Mouse (Mus musculus) stomach, postnatal 0 days (tissue): ENCODE measurements around the gene Snrnp27. TPM values are rescaled to one million over a fixed set of nuclear protein-coding genes. Genes with fewer than 3 reads are reported as not detected.

Experiments
- ATAC-seq: fragments of 200-750 bp; cut with Nextera tagmentation; 2 replicates; pipeline ENCODE4 v1.8.0; 2017; ENCODE audit not compliant: low FRiP score, low TSS enrichment
- DNase-seq: peaks from one replicate; pipeline ENCODE4 v3.0.0-alpha.2; 2016; ENCODE audit warnings: low spot score
- H3K27ac ChIP-seq: fragments of 300-500 bp; sonication (generic); replicated peaks from 2 replicates; pipeline ENCODE4 v1.5.1; 2014; ENCODE audit warnings: mild to moderate bottlenecking, control low read depth
- H3K27me3 ChIP-seq: fragments of 300-500 bp; sonication (generic); 2 replicates; pipeline ENCODE4 v1.6.1; 2014; ENCODE audit warnings: low read length; ENCODE audit not compliant: control insufficient read depth, insufficient read depth
- H3K36me3 ChIP-seq: fragments of 300-500 bp; sonication (generic); 2 replicates; pipeline ENCODE4 v1.6.1; 2014; ENCODE audit warnings: low read length, mixed read lengths; ENCODE audit not compliant: control insufficient read depth, insufficient read depth
- H3K4me1 ChIP-seq: fragments of 300-500 bp; sonication (generic); replicated peaks from 2 replicates; pipeline ENCODE4 v1.6.1; 2014; ENCODE audit warnings: antibody characterized with exemption; ENCODE audit not compliant: control insufficient read depth, insufficient read depth
- H3K4me2 ChIP-seq: fragments of 300-500 bp; sonication (generic); replicated peaks from 2 replicates; pipeline ENCODE4 v1.6.1; 2014; ENCODE audit warnings: low read depth, mild to moderate bottlenecking, control low read depth, moderate library complexity
- H3K4me3 ChIP-seq: fragments of 300-500 bp; sonication (generic); 2 replicates; pipeline ENCODE4 v1.5.1; 2014; ENCODE audit warnings: low read depth, low read length, control low read depth
- H3K9ac ChIP-seq: fragments of 300-500 bp; sonication (generic); 2 replicates; pipeline ENCODE4 v1.6.1; 2014; ENCODE audit warnings: mild to moderate bottlenecking, low read length, control low read depth, mixed read lengths
- H3K9me3 ChIP-seq: fragments of 300-500 bp; sonication (generic); 2 replicates; pipeline ENCODE4 v1.6.1; 2016; ENCODE audit warnings: low read length; ENCODE audit not compliant: control insufficient read depth
- CTCF ChIP-seq: IDR thresholded peaks from 2 replicates; pipeline ENCODE4 v1.5.1; 2016; ENCODE audit warnings: antibody characterized with exemption, low read depth, mild to moderate bottlenecking, moderate library complexity
- EP300 ChIP-seq: optimal IDR thresholded peaks from 2 replicates; pipeline ENCODE3; 2016; ENCODE audit warnings: antibody characterized with exemption
- WGBS: fragments of 180-500 bp; shearing (Covaris S2); extraction: QIAGEN DNeasy Blood & Tissue Kit; methylation state at CpG from one replicate; pipeline ENCODE4 v1.1.7; 2014; 5-methylcytosine and 5-hydroxymethylcytosine counted together
- polyA plus RNA-seq: library from polyadenylated mRNA; unstranded; fragments of >200 nt; fragmentation: Nextera tagmentation; extraction: Ambion mirVana; gene quantifications from 2 replicates; pipeline ENCODE4 v1.2.1, GENCODE M21; 2015

The Snrnp27 gene
- polyA plus RNA-seq, 1 experiment from 2014 or later, result 90.8 TPM

DNA sequence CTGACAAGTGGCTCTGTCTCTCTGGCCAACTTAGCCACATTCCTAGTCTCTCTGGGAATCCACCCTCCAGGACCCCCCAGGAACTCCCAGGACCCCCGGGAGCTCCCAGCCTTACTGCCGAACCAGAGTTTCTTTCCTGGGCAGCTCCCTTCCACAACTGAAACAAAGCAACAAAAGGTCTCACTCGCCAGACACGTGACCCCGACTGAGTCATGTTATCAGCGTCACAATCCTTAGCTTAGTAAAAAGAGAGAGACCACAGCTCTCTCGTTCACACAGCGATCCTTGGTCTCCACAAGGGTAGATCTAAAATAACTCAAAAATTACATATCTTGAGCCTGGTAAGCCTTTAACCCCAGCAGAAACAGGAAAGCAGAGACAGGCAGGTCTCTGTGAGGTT is 42.6 kb downstream of the Snrnp27 start:
- DNase-seq, result peak; percentile 38
- TF ChIP-seq EP300 (no peak), CTCF (no peak)
- no peaks in the 10 kb centered on the region for H3K36me3 ChIP-seq
- no peaks in the 10 kb centered on the region for H3K9me3 ChIP-seq
- no peak overlapping the region for H3K4me3 ChIP-seq
- H3K27ac ChIP-seq, result peak overlapping the region; percentile 24; the same call in 1 of the 2 replicates
- H3K4me2 ChIP-seq, result no peak overlapping the region
- no peak overlapping the region for H3K9ac ChIP-seq
- H3K4me1 ChIP-seq, result no peaks in the 10 kb centered on the region
- no peaks in the 10 kb centered on the region for H3K27me3 ChIP-seq
- WGBS, result 49% methylated on average over 8 of the region's 8 CpGs
- no peak for ATAC-seq

- Histone ChIP-seq H3K9me3 (no peaks in the 10 kb centered on the region), H3K27ac (peak overlapping the region; percentile 24; the same call in 1 of the 2 replicates), H3K9ac (no peak overlapping the region), H3K27me3 (no peaks in the 10 kb centered on the region), H3K4me1 (no peaks in the 10 kb centered on the region), H3K4me2 (no peak overlapping the region), H3K4me3 (no peak overlapping the region), H3K36me3 (no peaks in the 10 kb centered on the region)
- peak; percentile 55 for DNase-seq
- WGBS, result 68% methylated on average over 8 of the region's 8 CpGs
- ATAC-seq, result no peak
- TF ChIP-seq EP300 (no peak), CTCF (no peak)
Observed at GRCm38 (mm10) chr6:86640776-86641175, 43.5 kb downstream of the Snrnp27 start.

- no peak overlapping the region for H3K27ac ChIP-seq
- H3K4me3 ChIP-seq, result no peak overlapping the region
- H3K27me3 ChIP-seq, result no peaks in the 10 kb centered on the region
- no peak for TF ChIP-seq EP300
- TF ChIP-seq CTCF, result no peak
- WGBS, result 76% methylated on average over 3 of the region's 3 CpGs
- no peaks in the 10 kb centered on the region for H3K4me1 ChIP-seq
- ATAC-seq (no peak), DNase-seq (no peak)
- no peaks in the 10 kb centered on the region for H3K36me3 ChIP-seq
- H3K4me2 ChIP-seq, result no peak overlapping the region
- no peaks in the 10 kb centered on the region for H3K9me3 ChIP-seq
- H3K9ac ChIP-seq, result no peak overlapping the region
Observed at GRCm38 (mm10) chr6:86640161-86640560, 44.2 kb downstream of the Snrnp27 start.

GRCm38 (mm10) chr6:86639180-86640160 is 44.9 kb downstream of the Snrnp27 start:
- H3K27ac ChIP-seq, result no peak overlapping the region
- H3K9me3 ChIP-seq, result no peaks in the 10 kb centered on the region
- ATAC-seq (no peak), DNase-seq (no peak)
- no peaks in the 10 kb centered on the region for H3K27me3 ChIP-seq
- H3K4me2 ChIP-seq, result no peak overlapping the region
- H3K4me1 ChIP-seq, result no peaks in the 10 kb centered on the region
- no peaks in the 10 kb centered on the region for H3K36me3 ChIP-seq
- no peak overlapping the region for H3K4me3 ChIP-seq
- TF ChIP-seq EP300, result no peak
- TF ChIP-seq CTCF, result no peak
- 82% methylated on average over 18 of the region's 18 CpGs for WGBS
- H3K9ac ChIP-seq, result no peak overlapping the region

GRCm38 (mm10) chr6:86638434-86638833 is 45.9 kb downstream of the Snrnp27 start:
- ATAC-seq (no peak), DNase-seq (no peak)
- H3K4me2 ChIP-seq, result no peak overlapping the region
- TF ChIP-seq EP300 (no peak), CTCF (peak; percentile 71)
- no peak overlapping the region for H3K9ac ChIP-seq
- no peaks in the 10 kb centered on the region for H3K36me3 ChIP-seq
- H3K27me3 ChIP-seq, result no peaks in the 10 kb centered on the region
- H3K4me1 ChIP-seq, result no peaks in the 10 kb centered on the region
- H3K9me3 ChIP-seq, result no peaks in the 10 kb centered on the region
- 21% methylated on average over 2 of the region's 2 CpGs for WGBS
- no peak overlapping the region for H3K4me3 ChIP-seq
- H3K27ac ChIP-seq, result no peak overlapping the region

DNA sequence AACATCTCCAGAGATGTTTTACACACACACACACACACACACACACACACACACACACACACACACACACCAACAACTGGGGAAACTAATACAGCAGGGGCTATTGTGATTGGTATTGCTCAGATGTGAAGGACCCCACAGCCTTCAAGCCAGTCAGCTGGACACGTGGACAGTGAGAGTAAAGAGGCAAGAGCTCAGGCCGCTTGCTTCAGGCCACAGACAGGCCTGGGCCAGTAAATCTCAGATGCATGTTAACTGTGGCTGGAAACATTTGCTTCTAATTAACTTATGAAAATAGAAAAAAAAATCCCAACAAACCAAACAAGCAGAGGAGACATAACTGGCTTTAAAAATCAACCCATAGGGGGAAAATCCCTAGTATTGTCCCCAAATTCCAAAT is 46.5 kb downstream of the Snrnp27 start:
- Histone ChIP-seq H3K4me2 (no peak overlapping the region), H3K27me3 (no peaks in the 10 kb centered on the region), H3K4me1 (no peaks in the 10 kb centered on the region), H3K4me3 (no peak overlapping the region), H3K27ac (no peak overlapping the region), H3K9ac (no peak overlapping the region), H3K9me3 (no peaks in the 10 kb centered on the region), H3K36me3 (no peaks in the 10 kb centered on the region)
- TF ChIP-seq CTCF, result no peak
- TF ChIP-seq EP300, result no peak
- DNase-seq (no peak), ATAC-seq (no peak)
- whole genome bisulfite sequencing, result 87% methylated on average over 2 of the region's 2 CpGs
